Mouse (Mus musculus) forebrain, embryonic 14.5 days (tissue): ENCODE results near the gene Syce1l. TPM values are rescaled to one million over a fixed set of nuclear protein-coding genes. Genes with fewer than 3 reads are reported as not detected.

Source experiments
- ATAC-seq: fragments of 200-750 bp; cut with Nextera tagmentation; 2 replicates; pipeline ENCODE4 v1.8.0; 2017; ENCODE audit warnings: mild to moderate bottlenecking, moderate library complexity
- DNase-seq: peaks from one replicate; pipeline ENCODE4 v3.0.0-alpha.2; 2015; ENCODE audit warnings: low spot score
- H3K27ac ChIP-seq: fragments of 300-500 bp; sonication (generic); 2 replicates; pipeline ENCODE4 v1.5.1; 2014; ENCODE audit warnings: low read depth, mild to moderate bottlenecking, control low read depth, low read length, moderate library complexity
- H3K27me3 ChIP-seq: fragments of 300-500 bp; sonication (generic); replicated peaks from 2 replicates; pipeline ENCODE4 v1.6.1; 2014; ENCODE audit warnings: low read length, control low read depth, mixed read lengths; ENCODE audit not compliant: control insufficient read depth, insufficient read depth
- H3K36me3 ChIP-seq: fragments of 300-500 bp; sonication (generic); 2 replicates; pipeline ENCODE4 v1.6.1; 2014; ENCODE audit warnings: low read length, control low read depth; ENCODE audit not compliant: control insufficient read depth, insufficient read depth
- H3K4me1 ChIP-seq: fragments of 300-500 bp; sonication (generic); 2 replicates; pipeline ENCODE4 v1.6.1; 2014; ENCODE audit warnings: antibody characterized with exemption, low read length, control low read depth; ENCODE audit not compliant: control insufficient read depth, insufficient read depth
- H3K4me2 ChIP-seq: fragments of 300-500 bp; sonication (generic); 2 replicates; pipeline ENCODE4 v1.6.1; 2014; ENCODE audit warnings: mild to moderate bottlenecking, control low read depth, low read length
- H3K4me3 ChIP-seq: fragments of 300-500 bp; sonication (generic); 2 replicates; pipeline ENCODE4 v1.5.1; 2014; ENCODE audit warnings: low read depth, low read length, control low read depth
- H3K9ac ChIP-seq: fragments of 300-500 bp; sonication (generic); 2 replicates; pipeline ENCODE4 v1.6.1; 2014; ENCODE audit warnings: mild to moderate bottlenecking, low read length, control low read depth, moderate library complexity
- H3K9me3 ChIP-seq: fragments of 300-500 bp; sonication (generic); replicated peaks from 2 replicates; pipeline ENCODE4 v1.6.1; 2016; ENCODE audit warnings: low read length, control low read depth, mixed read lengths; ENCODE audit not compliant: control insufficient read depth
- WGBS: fragments of 180-500 bp; shearing (Covaris S2); extraction: QIAGEN DNeasy Blood & Tissue Kit; methylation state at CpG from one replicate; pipeline ENCODE4 v1.1.7; 2014; 5-methylcytosine and 5-hydroxymethylcytosine counted together
- polyA plus RNA-seq: library from polyadenylated mRNA; unstranded; fragments of >200 nt; fragmentation: Nextera tagmentation; extraction: Ambion mirVana; gene quantifications from 2 replicates; pipeline ENCODE4 v1.2.1, GENCODE M21; 2014

The Syce1l gene
- polyA plus RNA-seq, 1 experiment from 2014 or later: not detected

DNA sequence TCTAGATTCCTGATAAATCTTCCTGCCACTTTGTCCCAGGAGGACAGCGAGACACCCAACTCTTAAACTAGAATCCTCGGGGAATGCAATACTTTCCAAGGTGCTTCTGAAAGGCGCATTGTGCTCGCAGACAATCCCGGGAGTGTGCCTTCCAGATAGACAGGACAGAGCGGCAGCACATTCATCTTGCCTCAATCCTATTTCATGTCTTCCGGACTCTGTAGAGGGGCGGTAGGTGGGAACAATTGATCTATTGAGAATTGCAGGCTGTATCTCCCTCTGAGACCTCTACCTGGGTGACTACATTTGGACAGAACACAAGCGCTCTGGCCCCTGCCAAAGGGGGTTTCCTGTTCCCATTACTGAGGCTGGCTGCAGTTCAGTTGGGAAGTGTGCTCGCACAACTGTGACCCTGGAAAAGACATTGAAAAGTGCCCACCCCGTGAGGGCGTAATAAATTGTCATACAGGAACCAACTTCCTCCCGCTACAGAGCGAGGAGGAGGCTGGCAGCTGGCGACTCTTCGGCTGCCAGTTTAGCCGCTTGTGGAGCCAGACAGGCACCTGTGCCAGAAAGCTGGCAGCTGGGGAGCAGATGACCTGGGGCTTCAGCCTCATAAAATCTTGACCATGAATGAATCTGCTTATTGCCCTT is 45.0 kb downstream of the Syce1l start:
- Histone ChIP-seq H3K9ac (no peak overlapping the region), H3K4me2 (0 out of 2 replicates have a peak overlapping the region, but pooled peaks have one; percentile 6), H3K36me3 (no peaks in the 10 kb centered on the region), H3K27me3 (no peaks in the 10 kb centered on the region), H3K27ac (no peak overlapping the region), H3K9me3 (0 out of 2 replicates have a peak, but pooled peaks cover 5% of the 10 kb centered on the region), H3K4me3 (no peak overlapping the region), H3K4me1 (peaks cover 3% of the 10 kb centered on the region; the same call in 1 of the 2 replicates)
- WGBS: 67% methylated on average over 17 of the region's 17 CpGs
- ATAC-seq: no peak; the same call in 1 of the 2 replicates
- DNase-seq: peak; percentile 59

DNA sequence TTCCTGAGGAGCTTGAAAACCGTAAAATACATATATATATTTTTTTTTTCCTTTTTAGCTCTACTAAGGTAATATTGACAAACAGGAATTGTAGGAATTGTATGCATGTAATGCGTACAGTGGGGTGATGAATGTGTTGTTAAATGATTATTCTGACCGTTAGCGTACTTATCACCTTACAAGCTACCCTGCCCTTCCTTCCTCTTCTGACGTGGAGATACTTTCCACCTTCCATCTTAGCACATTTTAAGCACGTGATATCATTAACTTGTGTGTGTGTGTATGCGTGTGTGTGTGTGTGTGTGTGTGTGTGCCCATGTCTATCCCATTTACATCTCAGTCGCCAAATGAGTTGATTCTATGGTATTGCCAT is 45.5 kb downstream of the Syce1l start:
- no peak overlapping the region for H3K4me3 ChIP-seq
- H3K9me3 ChIP-seq: 0 out of 2 replicates have a peak, but pooled peaks cover 5% of the 10 kb centered on the region
- ATAC-seq (no peak), DNase-seq (no peak)
- 90% methylated on average over 8 of the region's 8 CpGs for WGBS
- H3K9ac ChIP-seq: no peak overlapping the region
- no peak overlapping the region for H3K27ac ChIP-seq
- no peaks in the 10 kb centered on the region for H3K27me3 ChIP-seq
- H3K4me1 ChIP-seq: peaks cover 3% of the 10 kb centered on the region; the same call in 1 of the 2 replicates
- H3K4me2 ChIP-seq: no peak overlapping the region
- H3K36me3 ChIP-seq: no peaks in the 10 kb centered on the region

DNA sequence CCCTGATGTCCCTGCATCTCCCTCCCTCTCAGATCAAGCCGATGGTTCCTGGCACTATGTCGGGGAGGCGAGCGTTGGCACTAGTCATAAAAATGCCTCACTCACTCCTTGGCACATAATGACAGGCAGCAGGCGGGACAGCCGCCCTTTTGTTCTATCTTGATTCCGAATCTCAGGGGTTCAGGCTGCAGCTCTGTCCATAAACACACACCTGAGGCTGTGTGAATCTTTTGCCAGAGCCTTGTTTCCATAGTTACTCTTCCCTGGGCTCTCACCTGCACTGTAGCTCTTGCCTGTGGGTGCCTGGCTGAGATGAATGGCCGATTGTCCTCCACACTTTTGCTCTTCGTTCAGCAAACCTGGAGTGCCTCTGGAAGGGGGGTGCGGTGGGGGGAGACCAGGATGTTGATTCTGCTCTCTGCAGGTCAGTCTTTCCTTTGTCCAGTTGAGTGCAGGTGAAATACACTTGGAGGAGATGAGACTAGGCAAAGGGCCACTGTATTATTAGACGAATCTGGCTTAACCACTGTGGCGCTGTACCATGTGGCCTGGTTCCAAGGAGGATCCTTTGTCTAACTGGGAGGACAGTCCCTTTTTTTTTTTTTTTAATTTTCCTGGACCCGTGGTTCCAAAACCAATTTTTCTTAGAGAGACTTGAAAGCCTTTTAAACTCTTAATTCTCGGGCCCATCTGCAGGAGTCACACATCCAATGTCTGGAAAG is 48.8 kb downstream of the Syce1l start:
- peak; percentile 57 for ATAC-seq
- H3K4me2 ChIP-seq: no peak overlapping the region

DNA sequence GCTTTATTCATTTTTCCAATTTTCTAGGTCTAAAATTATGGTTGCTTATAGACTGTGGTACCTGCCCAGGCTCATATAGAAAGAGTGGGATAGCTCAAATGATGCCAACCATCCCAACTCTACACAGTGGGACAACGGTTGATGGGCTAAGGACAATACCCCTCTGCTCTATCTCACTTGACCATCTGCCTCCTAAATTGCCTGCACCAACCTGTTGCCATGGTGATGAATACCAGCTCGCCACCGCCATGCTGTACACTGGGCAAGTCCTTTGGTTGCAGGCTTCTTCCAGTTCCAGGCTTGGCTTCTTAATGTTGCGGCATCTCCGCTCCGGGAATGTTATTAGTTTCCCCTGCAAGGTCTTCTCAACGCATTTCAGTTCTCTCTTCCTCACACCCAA is 62.0 kb downstream of the Syce1l start:
- WGBS: 71% methylated on average over 7 of the region's 7 CpGs
- Histone ChIP-seq H3K36me3 (no peaks in the 10 kb centered on the region), H3K4me1 (no peaks in the 10 kb centered on the region), H3K27me3 (no peaks in the 10 kb centered on the region), H3K9ac (no peak overlapping the region), H3K9me3 (no peaks in the 10 kb centered on the region), H3K4me3 (no peak overlapping the region), H3K27ac (no peak overlapping the region), H3K4me2 (no peak overlapping the region)
- DNase-seq (peak; percentile 27), ATAC-seq (no peak)

More for the DNA sequence above, 48.8 kb downstream of the Syce1l start:
- Histone ChIP-seq H3K27ac (peak overlapping the region; percentile 40; the same call in 1 of the 2 replicates), H3K9ac (no peak overlapping the region), H3K27me3 (no peaks in the 10 kb centered on the region), H3K36me3 (no peaks in the 10 kb centered on the region), H3K4me1 (peaks cover 3% of the 10 kb centered on the region; the same call in 1 of the 2 replicates), H3K9me3 (no peaks in the 10 kb centered on the region), H3K4me3 (no peak overlapping the region)
- DNase-seq: peak; percentile 53
- 53% methylated on average over 14 of the region's 14 CpGs for WGBS

Other genes with a start within 250 kb of the Syce1l start
- gene Mon1b, start 7.6 kb upstream of the Syce1l start, polyA plus RNA-seq: 11.4 and 13.0 TPM in 2 replicates
- gene Adamts18, start 205.5 kb downstream of the Syce1l start, polyA plus RNA-seq: 8.8 and 13.3 TPM in 2 replicates